Mouse (Mus musculus): ENCODE results near the gene 5430402E10Rik. TPM values are rescaled to one million over a fixed set of nuclear protein-coding genes. Genes with fewer than 3 reads are reported as not detected.
"Not testable (repeated sequence)": the region's sequence is repeated elsewhere in the genome, so short reads cannot be mapped to it uniquely, and the experiment has no call there.

The 5430402E10Rik gene
- not detected in 2 replicates for polyA plus RNA-seq (2014; fragmentation: Nextera tagmentation; extraction: Ambion mirVana)

- not testable (repeated sequence) for H3K4me1 ChIP-seq (ENCODE audit: control insufficient read depth in 2 of 2, insufficient read depth in 2 of 2, low read length in 2 of 2); H3K4me2 ChIP-seq (ENCODE audit: low read length); H3K27ac ChIP-seq (replicated peaks in 1 of 2; ENCODE audit: control insufficient read depth in 1 of 2, insufficient read depth in 1 of 2, low read depth in 2 of 2, low read length in 2 of 2); ATAC-seq (ENCODE audit: insufficient number of reproducible peaks, insufficient read depth, low FRiP score, low read depth); H3K27me3 ChIP-seq (ENCODE audit: control insufficient read depth, insufficient read depth, low read length); H3K9me3 ChIP-seq (ENCODE audit: control insufficient read depth, low read length); H3K4me3 ChIP-seq (ENCODE audit: control insufficient read depth in 1 of 2, insufficient read depth in 1 of 2, low read depth in 1 of 2, low read length in 2 of 2); H3K36me3 ChIP-seq (ENCODE audit: control insufficient read depth, insufficient read depth, low read length); H3K9ac ChIP-seq (ENCODE audit: low read length)
- WGBS, result no CpG with 5 or more reads among the region's 1 CpGs
Measured at GRCm38 (mm10) chrX:77924962-77925361, at the start of gene 5430402E10Rik. 5430402E10Rik (minus strand) TSS chrX:77925062.

- H3K4me2 ChIP-seq (ENCODE audit: low read length); ATAC-seq (ENCODE audit: insufficient number of reproducible peaks, insufficient read depth, low FRiP score, low read depth); H3K9me3 ChIP-seq (ENCODE audit: control insufficient read depth, low read length); H3K9ac ChIP-seq (ENCODE audit: low read length); H3K27me3 ChIP-seq (ENCODE audit: control insufficient read depth, insufficient read depth, low read length); H3K36me3 ChIP-seq (ENCODE audit: control insufficient read depth, insufficient read depth, low read length); H3K27ac ChIP-seq (replicated peaks in 1 of 2; ENCODE audit: control insufficient read depth in 1 of 2, insufficient read depth in 1 of 2, low read depth in 2 of 2, low read length in 2 of 2); H3K4me1 ChIP-seq (ENCODE audit: control insufficient read depth in 2 of 2, insufficient read depth in 2 of 2, low read length in 2 of 2); H3K4me3 ChIP-seq (ENCODE audit: control insufficient read depth in 1 of 2, insufficient read depth in 1 of 2, low read depth in 1 of 2, low read length in 2 of 2): not testable (repeated sequence)
- WGBS, result 41% methylated on average over 2 of the region's 4 CpGs
Measured at GRCm38 (mm10) chrX:77880033-77880432, 44.8 kb downstream of the 5430402E10Rik start.

Other genes starting within 250 kb of the 5430402E10Rik start
- 13.3 and 14.7 TPM in 2 replicates for gene Prkx, start 128.8 kb downstream of the 5430402E10Rik start, polyA plus RNA-seq (2014; fragmentation: Nextera tagmentation; extraction: Ambion mirVana)
- not detected in 2 replicates for gene Pbsn, start 71.4 kb downstream of the 5430402E10Rik start, polyA plus RNA-seq (2014; fragmentation: Nextera tagmentation; extraction: Ambion mirVana)
- not detected in 2 replicates for gene Gm14744, start 60.3 kb downstream of the 5430402E10Rik start, polyA plus RNA-seq (2014; fragmentation: Nextera tagmentation; extraction: Ambion mirVana)
- gene Obp1a, start 166.3 kb upstream of the 5430402E10Rik start, polyA plus RNA-seq (2014; fragmentation: Nextera tagmentation; extraction: Ambion mirVana), result not detected in 2 replicates
- gene Gm5938, start 200.4 kb upstream of the 5430402E10Rik start, polyA plus RNA-seq (2014; fragmentation: Nextera tagmentation; extraction: Ambion mirVana), result not detected in 2 replicates